Mouse (Mus musculus) myocyte (in vitro differentiated cells): Measurements from ENCODE around the gene Fam118b.

Experiments
- E2F4 ChIP-seq: IDR thresholded peaks from one replicate; pipeline ENCODE4 v1.6.1; 2011; ENCODE audit warnings: mild to moderate bottlenecking, control low read depth, moderate library complexity; ENCODE audit not compliant: insufficient read depth
- POLR2A ChIP-seq: IDR thresholded peaks from one replicate; pipeline ENCODE4 v1.6.1; 2011; ENCODE audit warnings: low read depth, mild to moderate bottlenecking, control low read depth, moderate library complexity; ENCODE audit not compliant: insufficient read length
- REST ChIP-seq: IDR thresholded peaks from one replicate; pipeline ENCODE4 v1.6.1; 2011; ENCODE audit warnings: mild to moderate bottlenecking, control low read depth, moderate library complexity; ENCODE audit not compliant: insufficient read depth, insufficient read length

DNA sequence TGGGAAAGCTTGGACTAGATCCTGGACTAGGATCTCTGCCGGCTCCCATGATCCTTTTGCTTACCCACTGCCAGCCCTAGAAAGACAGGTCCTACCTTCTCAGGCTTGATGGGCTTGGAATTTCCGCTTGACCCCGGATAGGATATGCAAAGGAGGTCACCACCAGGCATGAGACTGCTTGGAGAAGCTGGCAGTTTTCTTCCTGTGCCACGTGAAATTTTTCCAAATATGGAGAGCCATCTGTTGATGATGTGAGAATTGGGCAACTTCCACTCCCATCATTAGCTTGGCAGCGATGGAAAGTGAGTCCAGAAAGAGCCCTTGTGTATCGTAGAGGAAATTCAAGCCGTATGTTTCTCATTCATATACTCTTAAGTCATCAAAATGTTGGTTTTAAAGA is 39.9 kb upstream of the Fam118b start:
- TF ChIP-seq REST, result no peak
- no peak for TF ChIP-seq POLR2A
- no peak for TF ChIP-seq E2F4
